Mouse (Mus musculus): ENCODE measurements around the gene Zg16.

DNA sequence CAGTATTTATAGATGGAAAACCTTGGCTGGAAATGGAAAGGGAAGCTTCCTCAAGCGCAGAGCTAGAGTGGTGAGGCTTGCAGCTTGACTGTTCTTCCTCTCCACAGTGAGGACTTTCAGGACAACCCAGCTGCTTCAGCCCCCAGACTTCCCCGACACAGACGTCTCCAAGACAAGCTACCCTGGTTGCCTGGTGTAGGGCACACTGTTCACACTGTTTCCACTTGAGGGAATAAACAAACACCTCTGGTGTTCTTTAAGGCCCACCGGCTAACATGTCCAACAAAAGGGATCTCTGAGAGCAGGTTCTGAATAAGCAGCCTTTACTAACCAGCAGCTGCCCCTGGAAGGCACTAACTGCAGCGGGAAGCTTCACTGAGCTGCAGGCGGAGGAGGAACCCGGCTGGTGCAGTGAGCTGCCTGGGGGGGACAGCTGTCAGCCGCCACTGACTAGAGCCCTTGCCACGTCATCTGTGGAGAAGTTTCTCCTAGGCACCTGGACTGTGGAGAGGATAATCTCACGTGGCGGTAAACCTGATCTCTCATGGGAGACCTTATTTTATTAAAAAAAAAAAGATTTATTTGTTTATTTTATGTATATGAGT lies 29.3 kb upstream of the Zg16 start:
- TF ChIP-seq CTCF (IDR thresholded peaks at IDR 0.05; ENCODE audit: low read depth, low read length): no peak
- TF ChIP-seq POLR2A (IDR thresholded peaks at IDR 0.05; ENCODE audit: insufficient read depth, low read length): no peak
- TF ChIP-seq EP300 (IDR thresholded peaks at IDR 0.05; ENCODE audit: insufficient read depth, low read depth, low read length): no peak

Measured in ES-Bruce4 (cell line).